ENCODE assay signal across 16 mouse cellular contexts in the genomic region with DNA sequence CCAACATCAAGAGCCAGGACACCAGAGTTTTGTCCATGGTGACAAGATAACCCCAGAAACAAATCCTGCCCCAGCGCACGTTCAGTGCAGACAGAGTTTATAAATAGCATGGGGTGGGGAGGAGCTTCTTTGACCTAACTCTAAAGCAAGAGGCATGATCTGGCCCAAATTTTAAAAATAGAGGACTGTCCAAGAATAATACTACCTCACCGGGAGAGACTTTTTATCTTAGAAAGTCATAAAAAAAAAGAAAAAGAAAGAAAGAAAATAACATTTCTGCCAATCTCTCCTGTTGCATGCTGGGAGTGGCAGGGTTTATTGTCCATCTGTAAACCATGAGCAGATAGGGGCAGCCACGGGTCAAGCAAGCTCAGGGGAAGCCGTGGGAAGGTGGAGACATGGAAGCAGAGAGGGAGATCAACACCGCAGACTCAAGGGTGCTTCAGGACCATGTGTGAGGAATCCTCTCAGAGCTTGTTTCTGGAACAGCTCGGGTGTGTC.
DNase-seq lines count a peak whose midpoint lies in the region.
"Had no signal": no experiment of that assay in that cellular context is flagged by ENCODE, and none has a peak within 500 bp of the region (broad histone marks: within the 10 kb centered on the region; RNA-seq: fewer than 3 reads in every experiment).

No protein-coding gene starts in this region.

- no peaks in the 10 kb centered on the region for H3K27me3 ChIP-seq in hindbrain, embryonic 10.5 days (ENCODE audit: insufficient read depth, poor library complexity, severe bottlenecking)
- H3K27me3 ChIP-seq: embryonic facial prominence, embryonic 15.5 days; stomach, embryonic 15.5 days had no signal

- H3K36me3 ChIP-seq in hindbrain, embryonic 10.5 days, result no peaks in the 10 kb centered on the region
- H3K36me3 ChIP-seq: embryonic facial prominence, embryonic 15.5 days; midbrain, embryonic 13.5 days; stomach, embryonic 15.5 days had no signal

- no peak overlapping the region for H3K27ac ChIP-seq in hindbrain, embryonic 10.5 days
- H3K27ac ChIP-seq: hindbrain, postnatal 0 days; liver, embryonic 14.5 days; midbrain, embryonic 13.5 days; stomach, embryonic 15.5 days had no signal

- intact Hi-C loops in heart, postnatal 10 days (cut with DNase I), result no loop called here

- DNase-seq in gastrocnemius, adult 18-20 months (ENCODE audit: low spot score), result peak; percentile 8
- no peak for DNase-seq in gastrocnemius, postnatal 25 days
- peak; percentile 67 for DNase-seq in 3T3-L1 (ENCODE audit: low read depth, low spot score)
- DNase-seq in heart, adult 8-10 months (ENCODE audit: low spot score), result peak; percentile 71
- peak; percentile 66 to 72 for DNase-seq in heart, postnatal 10 days
- DNase-seq in frontal cortex, postnatal 14 days (ENCODE audit: low spot score in 2 of 2), result no peak
- DNase-seq in hindbrain, embryonic 10.5 days (ENCODE audit: low spot score), result no peak
- DNase-seq in yolk sac, embryonic 10.5 days (ENCODE audit: low spot score), result no peak
- DNase-seq: cerebellum, adult 11-12 months; left cerebral cortex, postnatal 4 days; thymus, postnatal 25 days had no signal

- no peaks in the 10 kb centered on the region for H3K9me3 ChIP-seq in hindbrain, embryonic 10.5 days
- H3K9me3 ChIP-seq: embryonic facial prominence, embryonic 15.5 days; midbrain, embryonic 13.5 days; stomach, embryonic 15.5 days had no signal

- peaks cover 48% of the 10 kb centered on the region for H3K4me1 ChIP-seq in hindbrain, embryonic 10.5 days (replicated peaks)

- 75% methylated on average over 7 of the region's 7 CpGs for WGBS in hindbrain, embryonic 10.5 days

- H3K4me3 ChIP-seq in hindbrain, embryonic 10.5 days, result no peak overlapping the region
- H3K4me3 ChIP-seq: embryonic facial prominence, embryonic 15.5 days; midbrain, embryonic 13.5 days; stomach, embryonic 15.5 days had no signal

Comparison
In these comparisons a context has a peak if more than half of its experiments do, and no peak if none do; other contexts are left out.
1. DNase-seq: peak in gastrocnemius, adult 18-20 months (single experiment), 3T3-L1 (single experiment), heart, adult 8-10 months (single experiment) and heart, postnatal 10 days (2 of 2); none in gastrocnemius, postnatal 25 days (single experiment), frontal cortex, postnatal 14 days (0 of 2), hindbrain, embryonic 10.5 days (single experiment) and yolk sac, embryonic 10.5 days (single experiment).